Mouse (Mus musculus): ENCODE results near the gene Zfp105. TPM values are rescaled to one million over a fixed set of nuclear protein-coding genes. Genes with fewer than 3 reads are reported as not detected.

Gene Zfp105
- 31.1 and 32.0 TPM in 2 replicates for polyA plus RNA-seq (2016; fragmentation: Nextera tagmentation; extraction: Ambion mirVana)

DNA sequence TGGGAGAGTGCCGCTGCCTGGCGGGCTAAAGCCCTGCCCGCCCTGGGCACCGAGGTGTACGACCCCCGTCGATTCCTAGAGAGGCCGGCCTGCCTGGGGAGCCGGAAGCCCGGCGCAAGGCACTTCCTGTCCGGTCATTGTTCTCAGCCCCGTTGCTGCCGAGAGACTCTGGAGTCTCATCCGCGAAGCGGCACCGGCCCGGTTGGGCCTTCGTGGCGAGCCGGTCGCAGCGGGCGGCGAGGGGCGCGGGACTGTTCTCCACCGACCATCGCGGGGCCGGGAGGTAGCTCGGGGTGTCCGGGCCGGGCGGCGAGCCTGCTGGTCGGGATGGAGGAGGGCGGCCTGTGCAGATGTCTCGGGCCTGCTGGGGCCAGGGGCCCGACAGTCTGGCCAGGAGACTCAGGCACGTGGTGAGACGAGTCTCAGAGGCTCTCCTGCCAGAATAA lies at the start of gene Zfp105:
Gene Zfp105 (plus strand): TSS at position 137 of the 446 bp plus-strand sequence.
- Histone ChIP-seq H3K4me3 (peak within 1 kb of the TSS; percentile 84), H3K9ac (peak within 1 kb of the TSS; percentile 96), H3K36me3 (peaks cover 34% of the 10 kb centered on the region), H3K9me3 (no peaks in the 10 kb centered on the region), H3K4me1 (peaks cover 5% of the 10 kb centered on the region; the same call in 1 of the 2 replicates), H3K4me2 (replicated peaks) (peak within 1 kb of the TSS; percentile 70), H3K27ac (peak within 1 kb of the TSS; percentile 62; the same call in 1 of the 2 replicates), H3K27me3 (replicated peaks) (no peaks in the 10 kb centered on the region)
- ATAC-seq (ENCODE audit: low FRiP score, low read depth): peak; percentile 99
- WGBS: under 1% methylated on average over 43 of the region's 43 CpGs

DNA sequence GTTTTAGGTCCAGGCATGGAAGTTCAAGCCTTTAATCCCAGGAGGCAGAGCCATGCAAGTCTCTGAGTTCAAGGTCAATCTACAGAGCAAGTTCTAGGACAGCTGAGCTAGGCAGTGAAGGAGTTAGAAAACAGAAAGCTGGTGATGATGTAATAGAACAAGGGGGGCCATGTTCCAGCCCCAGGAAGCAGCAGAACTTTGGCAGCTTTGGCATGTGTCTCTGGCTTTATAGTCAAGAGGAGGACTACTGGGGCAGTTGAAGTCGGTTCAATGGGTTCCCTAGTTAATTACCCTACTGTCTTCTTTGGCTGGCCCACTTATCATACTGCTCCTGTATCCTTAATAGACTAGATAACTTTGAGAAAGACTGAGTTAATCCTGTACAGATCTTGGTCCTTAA lies 48.2 kb upstream of the Zfp105 start:
- H3K9ac ChIP-seq: no peak overlapping the region
- no peak overlapping the region for H3K4me3 ChIP-seq
- no peak for ATAC-seq (ENCODE audit: low FRiP score, low read depth)
- no peaks in the 10 kb centered on the region for H3K27me3 ChIP-seq (replicated peaks)
- no peak overlapping the region for H3K27ac ChIP-seq
- H3K36me3 ChIP-seq: no peaks in the 10 kb centered on the region; the same call in 1 of the 2 replicates
- H3K4me1 ChIP-seq: no peaks in the 10 kb centered on the region
- 76% methylated on average over 1 of the region's 1 CpGs for whole genome bisulfite sequencing
- H3K4me2 ChIP-seq (replicated peaks): no peak overlapping the region
- no peaks in the 10 kb centered on the region for H3K9me3 ChIP-seq

DNA sequence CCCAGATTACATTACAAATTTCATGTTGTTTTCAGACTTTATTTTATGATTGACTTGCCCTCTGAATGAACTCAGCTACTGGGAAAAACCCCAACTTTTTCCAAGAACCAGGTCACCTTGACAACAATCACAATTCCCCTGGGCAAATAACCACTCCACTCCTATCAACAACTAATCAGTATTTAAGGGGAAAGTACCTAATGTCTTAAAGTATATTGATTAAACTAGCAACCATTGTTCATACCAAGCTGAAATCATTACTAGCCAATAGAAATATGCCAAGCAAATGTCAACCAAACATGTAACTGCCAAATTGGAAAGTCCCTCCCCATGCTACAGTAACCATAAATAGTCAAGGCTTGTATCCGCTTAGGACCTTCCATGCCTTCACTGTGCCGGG lies 47.7 kb upstream of the Zfp105 start:
- H3K27me3 ChIP-seq (replicated peaks): no peaks in the 10 kb centered on the region
- no peaks in the 10 kb centered on the region; the same call in 1 of the 2 replicates for H3K36me3 ChIP-seq
- no peak overlapping the region for H3K4me2 ChIP-seq (replicated peaks)
- H3K9ac ChIP-seq: no peak overlapping the region
- no peak for ATAC-seq (ENCODE audit: low FRiP score, low read depth)
- H3K4me1 ChIP-seq: no peaks in the 10 kb centered on the region
- H3K4me3 ChIP-seq: no peak overlapping the region
- WGBS: 86% methylated on average over 2 of the region's 2 CpGs
- no peak overlapping the region for H3K27ac ChIP-seq
- no peaks in the 10 kb centered on the region for H3K9me3 ChIP-seq

GRCm38 (mm10) chr9:122885385-122885784 lies 37.5 kb upstream of the Zfp105 start, which contains the start of gene Zkscan7:
Gene Zkscan7 (plus strand): TSS chr9:122885685.
- 88% methylated on average over 3 of the region's 3 CpGs for WGBS
- H3K27ac ChIP-seq: no peak within 1 kb of the TSS
- no peaks in the 10 kb centered on the region for H3K9me3 ChIP-seq
- ATAC-seq (ENCODE audit: low FRiP score, low read depth): no peak
- no peaks in the 10 kb centered on the region; the same call in 1 of the 2 replicates for H3K36me3 ChIP-seq
- peak within 1 kb of the TSS; percentile 55; the same call in 1 of the 2 replicates for H3K4me3 ChIP-seq
- no peak within 1 kb of the TSS for H3K9ac ChIP-seq
- peaks cover 11% of the 10 kb centered on the region; the same call in 1 of the 2 replicates for H3K4me1 ChIP-seq
- peak within 1 kb of the TSS; percentile 69 for H3K4me2 ChIP-seq (replicated peaks)
- H3K27me3 ChIP-seq (replicated peaks): no peaks in the 10 kb centered on the region; the same call in 1 of the 2 replicates

DNA sequence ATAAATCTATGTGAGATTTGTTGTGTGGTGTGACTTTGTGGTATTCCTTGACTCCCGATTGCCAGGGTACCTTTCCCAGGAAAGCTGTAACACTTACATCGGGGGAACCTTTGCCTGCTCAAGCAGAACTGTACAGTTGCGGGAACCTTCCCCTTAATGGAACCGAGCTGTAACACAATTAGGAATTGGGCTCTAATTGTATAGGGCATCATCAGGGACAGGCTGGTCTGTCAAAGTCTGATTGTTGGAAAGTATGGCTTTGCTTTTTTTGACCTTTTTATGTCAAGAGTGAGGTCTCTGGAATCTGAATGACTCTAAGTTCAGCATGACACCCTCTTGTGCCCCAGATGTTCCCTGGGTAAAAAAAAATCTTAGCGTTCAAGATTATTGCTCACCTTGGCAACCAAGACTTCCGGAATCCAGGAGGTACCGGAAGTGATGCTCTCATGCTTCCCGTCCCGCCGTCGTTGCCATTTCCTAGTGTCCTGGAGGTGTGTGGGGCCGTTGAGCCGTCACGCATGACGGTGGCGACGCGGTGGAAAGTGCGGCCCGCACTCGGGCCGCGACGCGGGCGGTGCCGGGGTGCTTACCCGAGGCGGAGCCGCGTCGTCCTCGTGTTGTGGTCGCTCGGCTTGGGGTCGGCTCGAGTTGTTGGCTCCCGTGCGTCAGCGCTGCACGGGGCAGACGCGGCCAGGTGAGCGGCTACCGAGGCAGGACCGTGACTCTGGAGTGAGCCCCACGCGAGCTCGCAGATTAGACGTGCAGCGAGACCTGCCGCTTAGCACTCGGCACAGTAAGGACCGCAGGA lies 36.3 kb upstream of the Zfp105 start:
- peaks cover 11% of the 10 kb centered on the region; the same call in 1 of the 2 replicates for H3K4me1 ChIP-seq
- H3K27me3 ChIP-seq (replicated peaks): no peaks in the 10 kb centered on the region; the same call in 1 of the 2 replicates
- H3K4me2 ChIP-seq (replicated peaks): peak overlapping the region; percentile 69
- no peaks in the 10 kb centered on the region for H3K9me3 ChIP-seq
- peaks cover 5% of the 10 kb centered on the region; the same call in 1 of the 2 replicates for H3K36me3 ChIP-seq
- H3K27ac ChIP-seq: no peak overlapping the region
- H3K9ac ChIP-seq: peak overlapping the region; percentile 60
- 7% methylated on average over 54 of the region's 54 CpGs for WGBS
- ATAC-seq (ENCODE audit: low FRiP score, low read depth): peak; percentile 83
- peak overlapping the region; percentile 55 for H3K4me3 ChIP-seq

DNA sequence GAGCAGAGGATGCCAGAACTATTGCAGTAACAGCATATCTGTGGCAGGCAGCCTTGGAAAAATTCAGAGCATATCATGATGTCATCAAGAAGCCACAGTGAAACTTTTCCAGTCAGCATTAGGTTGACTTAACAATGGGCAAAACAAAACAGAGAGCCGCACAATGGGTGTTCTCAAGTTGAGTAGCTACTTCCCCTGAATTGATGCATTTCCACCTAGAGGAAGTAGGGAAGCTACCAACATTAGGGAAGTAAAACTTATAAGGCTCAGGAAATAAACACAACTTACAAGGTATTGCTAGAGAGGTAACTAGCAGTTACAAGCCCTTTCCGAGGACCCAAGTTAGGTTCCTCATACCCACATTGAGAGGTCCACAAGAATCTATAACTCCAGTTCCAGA lies 21.8 kb upstream of the Zfp105 start:
- peaks cover under 1% of the 10 kb centered on the region; the same call in 1 of the 2 replicates for H3K36me3 ChIP-seq
- no peaks in the 10 kb centered on the region for H3K4me1 ChIP-seq
- H3K9me3 ChIP-seq: peaks cover under 1% of the 10 kb centered on the region; the same call in 1 of the 2 replicates
- no peak overlapping the region for H3K4me2 ChIP-seq (replicated peaks)
- ATAC-seq (ENCODE audit: low FRiP score, low read depth): no peak
- H3K27ac ChIP-seq: no peak overlapping the region
- no peak overlapping the region for H3K4me3 ChIP-seq
- H3K27me3 ChIP-seq (replicated peaks): no peaks in the 10 kb centered on the region
- H3K9ac ChIP-seq: no peak overlapping the region
- WGBS: 93% methylated on average over 2 of the region's 2 CpGs

- H3K27ac ChIP-seq: no peak overlapping the region
- peak; percentile 100 for ATAC-seq (ENCODE audit: low FRiP score, low read depth)
- H3K4me3 ChIP-seq: peak overlapping the region; percentile 54
- 14% methylated on average over 32 of the region's 32 CpGs for WGBS
- H3K27me3 ChIP-seq (replicated peaks): no peaks in the 10 kb centered on the region
- no peaks in the 10 kb centered on the region for H3K4me1 ChIP-seq
- no peaks in the 10 kb centered on the region for H3K9me3 ChIP-seq
- H3K9ac ChIP-seq: peak overlapping the region; percentile 76
- peaks cover 11% of the 10 kb centered on the region for H3K36me3 ChIP-seq
- H3K4me2 ChIP-seq (replicated peaks): peak overlapping the region; percentile 74
Measured at GRCm38 (mm10) chr9:122902717-122903535, 19.9 kb upstream of the Zfp105 start.

DNA sequence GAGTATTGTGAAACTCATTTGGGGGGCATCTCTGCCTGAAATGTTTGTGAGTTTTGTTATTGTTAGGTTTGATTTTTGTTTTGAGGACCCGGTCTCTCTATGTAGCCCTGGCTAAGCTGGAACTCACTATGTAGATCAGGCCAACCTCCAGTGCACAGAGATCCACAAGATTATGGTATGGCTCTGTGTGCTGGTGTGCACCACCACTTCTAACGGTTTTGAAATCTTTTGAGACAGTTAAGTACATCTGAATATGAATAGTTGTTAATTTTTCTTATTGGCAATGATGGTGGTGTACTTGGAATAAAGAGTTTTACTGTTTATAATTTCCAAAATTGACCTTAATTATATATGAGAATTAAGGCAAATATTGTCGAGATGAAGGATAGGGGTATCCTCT lies 436 bp upstream of the Zfp105 start:
- Histone ChIP-seq H3K27ac (no peak overlapping the region), H3K4me3 (peak overlapping the region; percentile 84; the same call in 1 of the 2 replicates), H3K27me3 (replicated peaks) (no peaks in the 10 kb centered on the region), H3K36me3 (peaks cover 28% of the 10 kb centered on the region), H3K9me3 (no peaks in the 10 kb centered on the region), H3K4me1 (peaks cover 5% of the 10 kb centered on the region; the same call in 1 of the 2 replicates), H3K9ac (no peak overlapping the region), H3K4me2 (replicated peaks) (peak overlapping the region; percentile 70)
- peak; percentile 65; the same call in 1 of the 2 replicates for ATAC-seq (ENCODE audit: low FRiP score, low read depth)
- WGBS: 23% methylated on average over 3 of the region's 3 CpGs

GRCm38 (mm10) chr9:122928915-122929314 lies 6.0 kb downstream of the Zfp105 start:
- 92% methylated on average over 3 of the region's 3 CpGs for WGBS
- no peaks in the 10 kb centered on the region for H3K27me3 ChIP-seq (replicated peaks)
- no peak for ATAC-seq (ENCODE audit: low FRiP score, low read depth)
- no peak overlapping the region for H3K4me2 ChIP-seq (replicated peaks)
- H3K9ac ChIP-seq: no peak overlapping the region
- H3K27ac ChIP-seq: no peak overlapping the region
- H3K4me3 ChIP-seq: no peak overlapping the region
- H3K36me3 ChIP-seq: peaks cover 81% of the 10 kb centered on the region
- H3K4me1 ChIP-seq: peaks cover under 1% of the 10 kb centered on the region; the same call in 1 of the 2 replicates
- H3K9me3 ChIP-seq: no peaks in the 10 kb centered on the region

GRCm38 (mm10) chr9:122950643-122951475 lies 28.0 kb downstream of the Zfp105 start, which contains the start of the genes 1110059G10Rik and Kif15:
Gene 1110059G10Rik (minus strand): TSS chr9:122951000.
Gene Kif15 (plus strand): TSS chr9:122951046.
- Histone ChIP-seq H3K4me3 (peak within 1 kb of the TSS; percentile 72), H3K4me1 (peaks cover 13% of the 10 kb centered on the region; the same call in 1 of the 2 replicates), H3K9me3 (no peaks in the 10 kb centered on the region), H3K4me2 (replicated peaks) (peak within 1 kb of the TSS; percentile 88), H3K27me3 (replicated peaks) (no peaks in the 10 kb centered on the region), H3K36me3 (peaks cover 7% of the 10 kb centered on the region), H3K27ac (no peak within 1 kb of the TSS), H3K9ac (peak within 1 kb of the TSS; percentile 64)
- peak; percentile 95 for ATAC-seq (ENCODE audit: low FRiP score, low read depth)
- WGBS: under 1% methylated on average over 64 of the region's 64 CpGs
